Mouse (Mus musculus) ES-CJ7 (cell line): ENCODE data around the gene Smok3b.
"Not testable (repeated sequence)": the region's sequence is repeated elsewhere in the genome, so short reads cannot be mapped to it uniquely, and the experiment has no call there.

Experiments used
- DNase-seq: peaks from one replicate; pipeline ENCODE4 v3.0.0; 2011; ENCODE audit warnings: low read depth, low spot score

Gene Smok3b

GRCm38 (mm10) chr5:138020961-138021479, at the start of gene Smok3b, which contains the start of gene Smok3a:
Smok3b (plus strand) TSS chr5:138021429.
Smok3a (plus strand) TSS chr5:138021261.
- DNase-seq, result not testable (repeated sequence)

- DNase-seq, result peak; percentile 31
These were observed 48.1 kb upstream of the Smok3b start for GRCm38 (mm10) chr5:137973161-137973560.

GRCm38 (mm10) chr5:137973738-137974137, 47.5 kb upstream of the Smok3b start:
- DNase-seq, result peak; percentile 37

DNA sequence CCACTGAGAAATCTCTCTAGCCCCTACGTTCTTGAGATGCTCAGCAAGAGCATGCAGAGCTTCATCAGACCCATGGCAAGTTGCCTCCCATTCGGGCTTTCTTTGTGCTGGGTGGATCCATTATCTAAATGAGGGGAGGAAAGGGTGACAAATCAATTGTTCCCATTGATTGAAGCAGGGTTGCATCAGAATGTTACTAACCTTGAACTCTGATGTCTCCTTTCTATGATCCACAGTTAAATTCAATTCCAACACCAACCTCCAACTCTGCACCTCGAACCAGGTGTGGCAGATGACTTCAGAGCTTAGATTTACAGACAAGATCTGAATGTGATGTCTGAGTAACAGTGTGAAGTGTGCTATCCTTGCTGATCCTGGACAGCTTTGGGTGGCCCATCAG, 46.5 kb upstream of the Smok3b start:
- DNase-seq, result no peak

DNA sequence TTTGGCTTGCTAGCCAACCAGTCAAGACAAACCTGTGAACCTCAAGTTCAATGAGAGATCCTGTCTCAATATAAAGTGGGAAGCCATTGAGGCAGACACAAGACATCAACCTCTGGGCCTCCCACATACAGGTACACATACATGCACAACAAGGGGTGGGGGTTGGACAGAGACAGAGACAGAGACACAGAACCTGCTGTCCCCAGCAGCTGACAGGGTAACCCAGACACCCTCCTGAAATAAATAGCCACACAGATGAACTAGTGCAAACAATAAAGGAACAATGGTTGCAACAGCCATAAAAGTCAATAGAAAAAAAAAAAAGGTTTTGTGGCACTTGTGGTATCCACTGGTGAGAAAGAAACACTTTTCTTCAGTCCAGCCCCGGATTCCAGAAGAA, 45.8 kb upstream of the Smok3b start:
- DNase-seq, result no peak

DNA sequence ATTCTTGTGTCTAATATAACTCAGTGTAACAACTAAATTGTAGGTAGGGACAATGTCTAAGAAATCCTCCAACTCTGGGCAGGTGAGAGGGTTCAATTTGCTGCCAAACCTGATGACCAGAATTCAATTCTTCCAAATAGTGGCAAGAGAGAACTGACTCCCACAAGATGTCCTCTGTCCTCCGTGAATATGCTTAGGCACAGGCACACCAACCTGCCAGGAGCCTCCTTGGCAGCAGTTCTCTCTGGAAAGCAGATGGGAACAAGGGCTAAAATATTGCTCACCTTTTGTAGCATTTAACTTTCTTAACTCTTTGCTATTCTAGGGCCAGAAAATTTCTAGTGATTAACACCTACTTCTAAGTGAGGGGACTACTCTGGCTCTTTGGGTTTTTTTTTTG, 43.9 kb upstream of the Smok3b start:
- DNase-seq, result no peak

- no peak for DNase-seq
These were observed 42.1 kb upstream of the Smok3b start for GRCm38 (mm10) chr5:137979081-137979480.

DNA sequence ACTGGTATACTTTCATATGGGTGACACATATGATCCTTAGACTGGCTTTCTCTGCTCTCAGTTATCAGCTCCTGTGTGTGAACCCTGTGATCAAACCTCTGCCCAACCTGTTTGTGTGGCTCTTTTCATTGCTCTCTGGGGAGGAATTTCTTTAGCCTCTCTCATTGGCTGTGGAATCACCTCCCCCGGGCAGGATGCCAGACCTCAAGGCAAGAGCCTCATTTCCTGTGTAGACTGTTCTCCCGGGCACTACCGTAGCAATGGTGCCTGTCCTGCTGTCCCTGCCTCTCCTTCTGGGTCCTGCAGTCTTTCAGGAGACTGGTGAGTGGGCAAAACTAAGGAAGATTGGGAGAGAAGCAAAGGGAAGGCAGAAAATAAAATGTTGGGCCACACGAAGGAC, 39.9 kb upstream of the Smok3b start, which contains the start of gene Azgp1:
Gene Azgp1, plus strand, starts transcription at position 221 of the 400 bp plus-strand sequence.
- no peak for DNase-seq

GRCm38 (mm10) chr5:137986351-137986750, 34.9 kb upstream of the Smok3b start:
- no peak for DNase-seq

GRCm38 (mm10) chr5:138009437-138009836, 11.8 kb upstream of the Smok3b start:
- no peak for DNase-seq

- no peak for DNase-seq
These were observed 8.8 kb upstream of the Smok3b start for GRCm38 (mm10) chr5:138012382-138012781.

DNA sequence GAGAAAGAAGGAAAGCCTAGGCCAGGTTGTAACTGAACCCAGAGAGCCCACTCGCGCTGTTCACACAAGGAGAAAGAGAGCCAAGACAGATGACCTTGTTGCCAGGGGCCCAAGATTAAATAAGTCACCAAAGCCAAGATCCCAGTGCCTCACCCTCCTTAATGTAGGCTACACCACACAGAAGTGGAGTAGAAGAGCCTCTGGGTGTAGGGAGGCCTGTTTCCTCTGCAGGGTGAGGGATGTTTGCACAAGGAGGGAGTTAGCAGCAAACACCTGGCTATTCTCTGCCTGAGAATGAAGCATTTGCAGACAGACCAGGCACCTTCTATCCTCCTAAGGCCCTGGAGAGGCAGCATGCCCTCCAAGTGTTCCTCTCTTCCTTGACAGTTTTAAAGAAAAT, 4.7 kb upstream of the Smok3b start:
- DNase-seq, result no peak

GRCm38 (mm10) chr5:138016997-138017396, 4.2 kb upstream of the Smok3b start:
- DNase-seq, result no peak

DNA sequence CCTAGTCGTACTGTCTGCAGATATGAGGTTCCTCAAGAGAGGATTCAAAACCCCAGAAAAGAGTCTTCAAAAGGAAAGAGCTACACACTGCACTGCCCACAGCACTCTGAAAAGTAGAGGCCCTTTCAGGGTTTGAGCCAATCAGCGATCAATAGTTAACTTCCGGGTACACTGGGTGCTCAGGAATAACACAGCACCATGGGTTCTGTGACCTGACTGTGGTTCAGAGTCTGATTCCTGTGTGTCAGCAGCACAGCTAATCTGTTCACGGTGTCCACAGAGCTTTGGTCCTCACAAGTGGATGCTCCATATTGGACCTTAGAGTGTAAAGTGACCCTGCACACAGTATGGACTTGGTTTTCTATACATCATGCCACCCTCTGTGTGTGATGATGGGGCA, 1.7 kb upstream of the Smok3b start:
- not testable (repeated sequence) for DNase-seq

DNA sequence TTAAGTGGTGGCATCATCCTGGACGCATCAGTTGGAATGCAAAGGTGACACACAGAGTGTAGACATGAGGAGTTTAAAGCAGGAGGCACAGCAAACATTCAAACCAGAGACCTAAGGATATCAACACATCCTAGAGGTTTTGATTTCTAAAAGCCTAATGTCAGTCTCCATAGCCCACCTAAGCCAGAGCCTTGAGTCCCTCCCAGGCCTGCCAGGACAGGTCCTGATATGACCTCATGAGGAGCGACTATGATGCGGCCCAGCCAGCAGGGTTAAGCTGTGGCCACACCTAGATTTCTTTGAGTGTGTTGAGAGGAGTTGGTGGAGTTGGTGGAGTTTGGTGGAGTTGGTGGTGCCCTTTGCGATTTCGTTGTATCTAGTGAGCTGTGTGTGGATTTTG, 31.7 kb downstream of the Smok3b start, which contains the start of gene Smok3c:
Gene Smok3c, plus strand, starts transcription at position 301 of the 400 bp plus-strand sequence.
- DNase-seq, result not testable (repeated sequence)

GRCm38 (mm10) chr5:138073803-138074202, 52.6 kb downstream of the Smok3b start:
- no peak for DNase-seq

GRCm38 (mm10) chr5:138075684-138076083, 54.5 kb downstream of the Smok3b start:
- no peak for DNase-seq

GRCm38 (mm10) chr5:138076148-138076547, 54.9 kb downstream of the Smok3b start:
- no peak for DNase-seq

GRCm38 (mm10) chr5:138080456-138080855, 59.2 kb downstream of the Smok3b start:
- no peak for DNase-seq

DNA sequence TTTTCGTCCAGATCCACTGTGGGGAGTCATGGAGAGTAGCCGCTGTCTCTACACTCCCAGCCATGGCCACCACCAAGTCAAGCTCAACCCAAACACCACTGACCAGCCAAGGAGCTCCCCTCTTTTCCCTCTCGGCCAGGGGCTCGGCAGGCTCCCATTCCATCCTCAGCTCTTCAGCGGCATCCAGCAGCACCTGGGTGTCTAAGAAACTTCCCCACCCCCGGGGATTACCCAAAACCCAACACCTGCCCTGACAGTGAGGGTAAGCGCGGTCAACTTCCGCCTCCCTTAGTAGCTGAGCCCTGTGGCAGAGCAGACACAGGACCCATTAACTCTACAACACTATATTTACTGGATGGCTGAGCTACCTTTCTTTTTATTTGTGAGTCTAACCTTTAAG, 60.2 kb downstream of the Smok3b start:
- no peak for DNase-seq

DNA sequence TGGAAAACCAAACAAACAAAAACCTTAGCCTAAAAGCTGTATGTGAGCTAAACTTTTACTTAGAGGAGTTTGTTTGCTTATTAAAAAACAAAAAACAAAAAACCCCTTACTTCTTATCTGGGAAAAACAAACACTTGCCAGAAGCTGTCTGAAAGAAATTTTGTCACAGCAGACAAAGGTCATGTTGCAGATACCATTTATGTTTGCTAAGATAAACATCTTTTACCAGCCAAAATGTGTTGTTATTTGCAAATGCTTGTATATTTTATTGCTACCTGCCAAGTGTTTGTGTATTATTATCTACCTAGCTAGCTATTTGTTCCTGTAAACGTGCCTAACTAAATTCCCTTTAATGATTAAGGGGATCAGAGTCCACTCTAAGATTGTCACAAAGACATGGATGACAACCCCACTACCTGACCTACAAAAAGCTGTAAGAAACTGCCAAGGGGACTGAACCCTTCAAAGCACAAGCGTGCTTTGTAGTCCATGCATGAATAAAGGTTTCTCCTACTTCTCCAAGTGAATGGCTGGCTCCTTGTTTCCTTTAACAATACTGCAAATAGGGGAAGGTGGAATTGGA, 62.2 kb downstream of the Smok3b start:
- DNase-seq, result no peak

DNA sequence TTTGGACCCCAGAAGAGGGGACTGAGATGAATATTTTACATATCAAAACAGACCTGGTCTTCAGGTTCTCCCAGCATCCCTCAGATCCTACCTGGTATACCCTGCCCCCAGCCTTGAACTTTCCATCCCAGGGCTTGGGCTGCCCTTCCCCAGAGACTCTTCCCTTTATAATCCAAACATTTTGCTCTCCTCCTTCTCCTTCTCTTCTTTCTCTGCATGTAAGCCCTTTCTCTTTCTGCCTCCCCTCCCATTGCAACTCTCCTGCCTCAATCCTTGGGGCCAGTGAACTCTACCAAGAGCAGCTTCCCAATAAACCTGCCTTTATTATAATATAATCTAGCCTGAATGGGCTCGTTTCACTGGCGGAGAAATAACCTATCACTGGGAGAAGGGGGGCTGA, 62.7 kb downstream of the Smok3b start:
- DNase-seq, result no peak

GRCm38 (mm10) chr5:138084507-138084906, 63.3 kb downstream of the Smok3b start:
- no peak for DNase-seq

- peak; percentile 95 for DNase-seq
These were observed 63.8 kb downstream of the Smok3b start, which contains the start of gene Zkscan1 for GRCm38 (mm10) chr5:138084996-138085395. Zkscan1 (plus strand) TSS chr5:138085084.
